Mouse (Mus musculus) liver, embryonic 14.5 days (tissue): Measurements from ENCODE around the gene Spata13.

Source experiments
- CTCF ChIP-seq: IDR thresholded peaks from 2 replicates; pipeline ENCODE4 v1.5.1; 2016; ENCODE audit warnings: antibody characterized with exemption, low read depth, control low read depth
- EP300 ChIP-seq: IDR thresholded peaks from 2 replicates; pipeline ENCODE4 v1.6.1; 2016; ENCODE audit warnings: antibody characterized with exemption, low read depth

DNA sequence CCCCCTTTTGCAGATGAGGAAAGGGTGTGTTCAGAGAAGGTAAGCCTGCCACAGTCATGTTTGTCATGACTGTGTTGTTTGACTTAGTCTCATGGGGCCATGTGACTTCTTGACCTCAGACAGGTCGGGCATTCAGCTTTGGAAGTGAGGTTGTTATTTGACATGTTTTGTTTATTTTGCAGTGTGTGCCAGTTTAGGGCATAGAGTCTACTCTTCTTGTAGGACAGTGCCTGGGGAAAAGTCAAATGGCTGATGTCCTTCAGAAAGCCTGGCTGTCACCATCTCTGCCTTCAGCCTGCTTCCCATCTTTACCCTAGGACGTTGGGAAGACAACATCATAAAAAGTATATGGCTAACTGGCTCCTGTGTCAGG lies 2.8 kb downstream of the Spata13 start:
- TF ChIP-seq EP300 (no peak), CTCF (no peak)
